Mouse (Mus musculus) neural tube, embryonic 15.5 days (tissue): ENCODE results near the gene Fam178b. TPM values are rescaled to one million over a fixed set of nuclear protein-coding genes. Genes with fewer than 3 reads are reported as not detected.

Experiments used
- ATAC-seq: fragments of 200-750 bp; cut with Nextera tagmentation; 2 replicates; pipeline ENCODE4 v1.8.0; 2017; ENCODE audit warnings: mild to moderate bottlenecking, moderate TSS enrichment, moderate library complexity; ENCODE audit not compliant: low FRiP score
- H3K27ac ChIP-seq: fragments of 300-500 bp; sonication (generic); replicated peaks from 2 replicates; pipeline ENCODE4 v1.5.1; 2015; ENCODE audit warnings: mild to moderate bottlenecking, inconsistent platforms
- H3K27me3 ChIP-seq: fragments of 300-500 bp; sonication (generic); replicated peaks from 2 replicates; pipeline ENCODE4 v1.6.1; 2015; ENCODE audit warnings: inconsistent platforms
- H3K36me3 ChIP-seq: fragments of 300-500 bp; sonication (generic); 2 replicates; pipeline ENCODE4 v1.6.1; 2015; ENCODE audit warnings: inconsistent platforms
- H3K4me1 ChIP-seq: fragments of 300-500 bp; sonication (generic); 2 replicates; pipeline ENCODE4 v1.6.1; 2015; ENCODE audit warnings: inconsistent platforms
- H3K4me2 ChIP-seq: fragments of 300-500 bp; sonication (generic); 2 replicates; pipeline ENCODE4 v1.6.1; 2015; ENCODE audit warnings: inconsistent platforms, mild to moderate bottlenecking, moderate library complexity
- H3K4me3 ChIP-seq: fragments of 300-500 bp; sonication (generic); replicated peaks from 2 replicates; pipeline ENCODE4 v1.5.1; 2015; ENCODE audit warnings: mild to moderate bottlenecking, inconsistent platforms
- H3K9ac ChIP-seq: fragments of 300-500 bp; sonication (generic); replicated peaks from 2 replicates; pipeline ENCODE4 v1.6.1; 2015; ENCODE audit warnings: mild to moderate bottlenecking, inconsistent platforms
- H3K9me3 ChIP-seq: fragments of 300-500 bp; sonication (generic); replicated peaks from 2 replicates; pipeline ENCODE4 v1.6.1; 2016; ENCODE audit warnings: inconsistent platforms
- WGBS: fragments of 180-500 bp; shearing (Covaris S2); methylation state at CpG from one replicate; pipeline ENCODE4 v1.1.7; 2015; ENCODE audit warnings: mixed read lengths; 5-methylcytosine and 5-hydroxymethylcytosine counted together
- polyA plus RNA-seq: library from polyadenylated mRNA; unstranded; fragments of >200 nt; fragmentation: Nextera tagmentation; extraction: Ambion mirVana; gene quantifications from 2 replicates; pipeline ENCODE4 v1.2.1, GENCODE M21; 2015

Gene Fam178b
- polyA plus RNA-seq, 1 experiment from 2014 or later, result 0.27 TPM

DNA sequence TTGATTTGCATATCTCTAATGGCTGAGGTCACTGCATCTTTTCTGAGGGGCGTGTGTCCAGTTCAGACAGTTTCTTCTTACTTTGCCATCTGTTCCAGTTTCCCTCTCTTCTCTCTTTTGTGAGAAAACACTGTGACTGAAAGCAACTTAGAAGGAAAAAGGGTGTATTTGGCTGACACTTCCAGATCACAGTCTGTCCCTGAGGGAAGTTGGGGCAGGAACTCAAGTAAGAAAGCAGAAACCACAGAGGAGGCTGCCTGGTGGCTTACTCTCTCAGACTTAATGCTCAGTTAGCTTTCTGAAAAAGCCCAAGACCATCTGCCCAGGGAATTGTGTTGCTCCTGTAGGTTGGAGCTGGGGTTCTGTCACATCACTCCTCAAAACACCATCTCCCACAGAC, 68.4 kb downstream of the Fam178b start:
- H3K4me3 ChIP-seq, result no peak overlapping the region
- no peak overlapping the region for H3K9ac ChIP-seq
- no peak for ATAC-seq
- no peaks in the 10 kb centered on the region for H3K9me3 ChIP-seq
- H3K4me1 ChIP-seq, result peaks cover 12% of the 10 kb centered on the region
- H3K36me3 ChIP-seq, result no peaks in the 10 kb centered on the region
- whole genome bisulfite sequencing, result 65% methylated on average over 1 of the region's 1 CpGs
- H3K4me2 ChIP-seq, result no peak overlapping the region
- no peaks in the 10 kb centered on the region for H3K27me3 ChIP-seq
- no peak overlapping the region for H3K27ac ChIP-seq

DNA sequence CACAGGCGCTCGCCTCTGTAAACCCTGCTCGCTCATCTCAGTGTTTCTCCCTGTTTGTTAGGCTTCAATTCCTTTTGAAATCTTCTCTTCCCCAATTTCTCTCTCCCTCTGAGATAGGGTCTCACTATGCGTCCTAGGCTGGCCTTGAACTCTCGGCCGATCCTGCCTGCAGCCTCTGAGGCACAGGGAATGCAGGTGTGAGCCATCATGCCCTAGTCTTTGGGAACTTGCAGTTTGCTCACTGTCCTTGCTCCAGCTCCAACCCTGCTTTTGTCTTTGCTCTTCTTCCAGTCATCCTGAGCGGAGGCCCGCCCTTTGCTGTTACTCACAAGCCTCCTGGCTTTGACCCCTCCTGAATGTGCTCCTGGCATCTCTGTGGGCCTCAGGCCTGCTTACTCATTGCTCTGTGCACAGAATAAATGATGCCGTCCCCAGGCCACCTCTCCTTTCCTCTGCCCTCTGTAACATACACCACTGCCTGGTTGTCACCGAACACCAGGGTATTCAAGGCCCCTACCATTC, 69.5 kb downstream of the Fam178b start:
- Histone ChIP-seq H3K27me3 (no peaks in the 10 kb centered on the region), H3K4me1 (peaks cover 12% of the 10 kb centered on the region), H3K4me3 (no peak overlapping the region), H3K4me2 (no peak overlapping the region), H3K9me3 (no peaks in the 10 kb centered on the region), H3K27ac (no peak overlapping the region), H3K36me3 (no peaks in the 10 kb centered on the region), H3K9ac (no peak overlapping the region)
- WGBS, result 90% methylated on average over 10 of the region's 10 CpGs
- no peak for ATAC-seq

- WGBS, result 73% methylated on average over 6 of the region's 6 CpGs
- H3K27ac ChIP-seq, result no peak overlapping the region
Observed at GRCm38 (mm10) chr1:36612362-36612761, 70.6 kb downstream of the Fam178b start.

GRCm38 (mm10) chr1:36611449-36612123, 71.4 kb downstream of the Fam178b start:
- WGBS, result 63% methylated on average over 13 of the region's 13 CpGs
- Histone ChIP-seq H3K9me3 (no peaks in the 10 kb centered on the region), H3K4me2 (no peak overlapping the region), H3K9ac (no peak overlapping the region), H3K27ac (no peak overlapping the region), H3K27me3 (no peaks in the 10 kb centered on the region), H3K36me3 (no peaks in the 10 kb centered on the region), H3K4me3 (no peak overlapping the region), H3K4me1 (peaks cover 12% of the 10 kb centered on the region)
- no peak for ATAC-seq

More at GRCm38 (mm10) chr1:36612362-36612761, 70.6 kb downstream of the Fam178b start:
- H3K4me3 ChIP-seq, result no peak overlapping the region
- no peak for ATAC-seq
- H3K9me3 ChIP-seq, result no peaks in the 10 kb centered on the region
- H3K9ac ChIP-seq, result no peak overlapping the region
- no peak overlapping the region for H3K4me2 ChIP-seq
- peaks cover 12% of the 10 kb centered on the region for H3K4me1 ChIP-seq
- H3K36me3 ChIP-seq, result no peaks in the 10 kb centered on the region
- no peaks in the 10 kb centered on the region for H3K27me3 ChIP-seq

GRCm38 (mm10) chr1:36608211-36608610, 74.8 kb downstream of the Fam178b start:
- Histone ChIP-seq H3K4me1 (peaks cover 19% of the 10 kb centered on the region), H3K36me3 (no peaks in the 10 kb centered on the region), H3K4me3 (no peak overlapping the region), H3K9me3 (no peaks in the 10 kb centered on the region), H3K9ac (no peak overlapping the region), H3K27me3 (no peaks in the 10 kb centered on the region), H3K4me2 (no peak overlapping the region), H3K27ac (no peak overlapping the region)
- no peak for ATAC-seq
- WGBS, result 83% methylated on average over 4 of the region's 4 CpGs

- Histone ChIP-seq H3K4me2 (no peak overlapping the region), H3K9me3 (no peaks in the 10 kb centered on the region), H3K36me3 (no peaks in the 10 kb centered on the region), H3K4me3 (no peak overlapping the region), H3K27me3 (no peaks in the 10 kb centered on the region), H3K9ac (no peak overlapping the region), H3K4me1 (peaks cover 17% of the 10 kb centered on the region), H3K27ac (no peak overlapping the region)
- WGBS, result 62% methylated on average over 7 of the region's 7 CpGs
- no peak for ATAC-seq
Observed at GRCm38 (mm10) chr1:36606951-36607350, 76.0 kb downstream of the Fam178b start.

DNA sequence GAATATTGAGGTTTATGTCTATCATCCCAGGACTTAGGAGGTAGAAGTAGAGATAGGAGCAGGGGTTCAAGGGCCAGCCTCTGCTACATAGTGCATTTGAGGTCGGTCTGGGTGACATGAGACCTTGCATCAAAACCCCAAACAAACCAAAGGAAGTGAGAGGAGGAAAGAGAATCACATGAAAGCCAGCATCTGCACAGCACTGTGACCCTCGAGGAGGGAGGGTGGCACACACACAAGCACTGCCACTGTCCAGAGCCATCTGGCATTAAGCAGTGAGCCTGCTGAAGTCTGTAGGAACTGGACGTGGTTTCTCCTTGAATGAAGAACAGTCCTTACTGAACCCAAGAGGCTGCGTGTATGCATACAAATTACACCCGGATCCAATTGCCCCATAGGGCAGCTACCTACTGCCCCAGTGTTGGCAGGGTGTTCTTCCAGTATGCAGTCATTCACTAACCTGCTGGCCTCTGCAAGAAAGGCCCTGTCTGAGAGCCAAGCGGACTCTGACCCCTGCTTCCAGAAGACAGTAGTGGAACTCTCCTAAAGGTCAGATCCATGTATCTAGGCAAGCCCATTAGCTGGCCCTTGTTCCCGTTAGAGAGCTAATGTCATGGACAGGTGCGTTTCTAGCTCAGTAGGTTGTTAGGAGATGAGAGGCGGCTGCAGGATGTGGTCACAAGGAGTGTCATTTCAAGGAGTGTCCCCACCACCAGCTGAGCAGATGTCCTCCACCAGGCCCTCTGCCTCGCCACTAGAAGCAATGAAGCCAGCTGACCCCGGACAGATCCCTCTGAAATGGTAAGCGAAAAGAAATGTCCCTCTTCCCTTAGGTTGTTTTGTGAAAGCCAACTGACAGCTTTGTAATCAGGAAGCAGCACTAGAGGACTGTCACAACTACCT, 78.5 kb downstream of the Fam178b start:
- H3K27ac ChIP-seq, result no peak overlapping the region
- no peak for ATAC-seq
- H3K36me3 ChIP-seq, result no peaks in the 10 kb centered on the region
- H3K4me2 ChIP-seq, result no peak overlapping the region
- no peak overlapping the region for H3K4me3 ChIP-seq
- WGBS, result 81% methylated on average over 12 of the region's 12 CpGs
- peaks cover 10% of the 10 kb centered on the region for H3K4me1 ChIP-seq
- no peaks in the 10 kb centered on the region for H3K9me3 ChIP-seq
- H3K9ac ChIP-seq, result no peak overlapping the region
- H3K27me3 ChIP-seq, result no peaks in the 10 kb centered on the region

DNA sequence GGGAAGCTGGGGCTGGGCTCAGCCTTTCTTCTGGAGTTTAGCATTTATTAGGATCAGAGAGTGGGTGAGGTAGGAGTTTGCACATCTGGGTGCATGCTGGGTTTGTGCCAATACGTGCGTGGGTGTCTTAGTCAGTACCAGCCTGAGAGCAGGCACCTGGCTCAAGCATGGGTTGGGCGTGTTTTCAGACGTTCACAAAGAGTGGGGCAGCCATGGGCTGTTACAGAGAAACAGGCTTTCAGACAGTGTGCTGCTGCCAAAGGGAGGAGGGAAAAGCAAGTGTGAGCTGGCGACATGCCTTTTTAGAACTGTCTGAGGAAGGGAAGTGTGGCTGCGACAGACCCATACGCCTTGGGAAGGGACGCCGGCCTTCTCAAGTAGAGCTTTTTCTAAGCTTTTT, 79.6 kb downstream of the Fam178b start:
- Histone ChIP-seq H3K27me3 (no peaks in the 10 kb centered on the region), H3K4me2 (no peak overlapping the region), H3K4me1 (peaks cover 10% of the 10 kb centered on the region), H3K9me3 (no peaks in the 10 kb centered on the region), H3K9ac (no peak overlapping the region), H3K27ac (peak overlapping the region; percentile 37; the same call in 1 of the 2 replicates), H3K4me3 (no peak overlapping the region), H3K36me3 (no peaks in the 10 kb centered on the region)
- WGBS, result 41% methylated on average over 9 of the region's 9 CpGs
- ATAC-seq, result 0 out of 2 replicates have a peak, but pooled peaks have one; percentile 44

DNA sequence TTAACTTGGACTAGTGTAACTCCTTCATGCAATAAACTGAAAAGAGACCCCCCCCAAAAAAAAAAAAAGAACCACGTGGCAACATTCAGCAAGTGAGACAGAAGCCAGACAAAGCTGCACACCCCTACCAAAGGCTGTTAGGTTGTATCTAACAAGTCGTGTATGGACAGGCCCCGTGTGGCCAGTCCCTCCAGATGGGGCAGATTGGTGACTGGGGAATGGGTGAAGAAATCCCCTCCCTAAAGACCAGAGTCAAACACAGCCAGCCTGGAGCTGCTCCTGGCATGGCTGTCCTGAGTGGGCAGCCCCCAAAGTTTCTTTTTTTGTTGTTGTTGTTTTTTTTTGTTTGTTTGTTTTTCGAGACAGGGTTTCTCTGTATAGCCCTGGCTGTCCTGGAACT, 80.7 kb downstream of the Fam178b start:
- no peak overlapping the region for H3K4me2 ChIP-seq
- no peak for ATAC-seq
- 76% methylated on average over 4 of the region's 4 CpGs for WGBS

DNA sequence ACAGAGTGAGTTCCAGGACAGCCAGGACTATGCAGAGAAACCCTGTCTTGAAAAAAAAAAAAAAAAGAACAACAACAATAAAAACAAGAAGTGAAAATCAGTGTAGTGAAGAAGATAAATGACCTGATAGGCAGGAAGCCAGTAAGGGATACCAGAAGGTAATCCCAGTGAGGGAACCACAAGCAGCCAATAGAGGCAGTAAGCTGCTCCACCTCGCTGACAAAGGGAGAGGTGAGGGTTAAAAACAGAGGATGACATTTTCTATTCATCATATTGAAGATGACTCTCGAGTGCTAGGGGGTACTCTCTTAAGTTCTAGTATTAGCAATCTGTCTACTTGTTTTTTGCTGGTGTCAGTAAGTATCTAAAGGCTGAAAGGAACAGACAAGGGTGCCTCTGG, 84.6 kb downstream of the Fam178b start:
- Histone ChIP-seq H3K4me2 (no peak overlapping the region), H3K27ac (no peak overlapping the region), H3K4me3 (no peak overlapping the region), H3K36me3 (no peaks in the 10 kb centered on the region), H3K9ac (no peak overlapping the region), H3K9me3 (no peaks in the 10 kb centered on the region), H3K4me1 (peaks cover 14% of the 10 kb centered on the region), H3K27me3 (no peaks in the 10 kb centered on the region)
- no peak for ATAC-seq
- 77% methylated on average over 2 of the region's 2 CpGs for WGBS

More for the DNA sequence above, 80.7 kb downstream of the Fam178b start:
- H3K9me3 ChIP-seq, result no peaks in the 10 kb centered on the region
- no peak overlapping the region for H3K4me3 ChIP-seq
- no peak overlapping the region for H3K9ac ChIP-seq
- H3K36me3 ChIP-seq, result no peaks in the 10 kb centered on the region
- no peaks in the 10 kb centered on the region for H3K27me3 ChIP-seq
- H3K4me1 ChIP-seq, result peaks cover 10% of the 10 kb centered on the region
- H3K27ac ChIP-seq, result no peak overlapping the region

DNA sequence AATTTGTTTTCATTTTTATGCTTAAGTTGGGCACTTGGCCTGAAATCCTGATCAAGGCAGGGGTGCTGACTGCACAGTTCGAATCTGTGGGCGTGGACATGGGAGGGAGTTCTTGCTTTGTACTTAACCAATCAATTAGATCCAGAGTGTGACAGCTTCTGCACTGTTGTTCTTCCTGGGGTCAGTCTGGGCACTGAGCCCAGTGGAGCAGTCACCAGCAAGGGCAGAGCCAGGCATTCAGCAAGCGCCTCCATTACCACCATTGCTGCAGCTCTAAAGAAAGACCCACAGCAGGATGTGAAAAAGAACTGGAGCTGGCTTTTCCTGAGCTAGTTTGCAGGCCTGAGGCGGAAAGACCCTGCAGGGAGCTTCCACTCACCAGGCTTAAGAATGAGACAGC, 86.9 kb downstream of the Fam178b start:
- Histone ChIP-seq H3K27me3 (no peaks in the 10 kb centered on the region), H3K9me3 (no peaks in the 10 kb centered on the region), H3K4me1 (peaks cover 12% of the 10 kb centered on the region; the same call in 1 of the 2 replicates), H3K4me3 (no peak overlapping the region), H3K9ac (no peak overlapping the region), H3K36me3 (no peaks in the 10 kb centered on the region), H3K27ac (peak overlapping the region; percentile 73), H3K4me2 (no peak overlapping the region)
- 12% methylated on average over 4 of the region's 4 CpGs for WGBS
- peak; percentile 89 for ATAC-seq
